Mouse (Mus musculus): ENCODE data around the gene Ndufaf1. TPM values are rescaled to one million over a fixed set of nuclear protein-coding genes. Genes with fewer than 3 reads are reported as not detected.
"Not testable (repeated sequence)": the region's sequence is repeated elsewhere in the genome, so short reads cannot be mapped to it uniquely, and the experiment has no call there.

The Ndufaf1 gene
- total RNA-seq (2014; fragmentation: Nextera tagmentation) (30.0 and 30.7 TPM in 2 replicates), total RNA-seq (2017) (22.1 and 23.6 TPM in 2 replicates)

GRCm38 (mm10) chr2:119662220-119663182 is at the start of gene Ndufaf1:
TSS of gene Ndufaf1 (minus strand) at chr2:119662827.
- peak; percentile 86 for ATAC-seq (replicated peaks; ENCODE audit: poor library complexity, severe bottlenecking)

GRCm38 (mm10) chr2:119710011-119710410 is 47.4 kb upstream of the Ndufaf1 start:
- ATAC-seq (replicated peaks; ENCODE audit: poor library complexity, severe bottlenecking): no peak

- no peak for ATAC-seq (replicated peaks; ENCODE audit: poor library complexity, severe bottlenecking)
These were observed 45.0 kb upstream of the Ndufaf1 start for GRCm38 (mm10) chr2:119707676-119708075.

- ATAC-seq (replicated peaks; ENCODE audit: poor library complexity, severe bottlenecking): no peak
These were observed 40.5 kb upstream of the Ndufaf1 start for GRCm38 (mm10) chr2:119703171-119703570.

GRCm38 (mm10) chr2:119699962-119700361 is 37.3 kb upstream of the Ndufaf1 start:
- ATAC-seq (replicated peaks; ENCODE audit: poor library complexity, severe bottlenecking): no peak

- peak; percentile 98 for ATAC-seq (replicated peaks; ENCODE audit: poor library complexity, severe bottlenecking)
These were observed 35.8 kb upstream of the Ndufaf1 start for GRCm38 (mm10) chr2:119698472-119698871.

- ATAC-seq (replicated peaks; ENCODE audit: poor library complexity, severe bottlenecking): no peak
These were observed 33.5 kb upstream of the Ndufaf1 start for GRCm38 (mm10) chr2:119696111-119696510.

GRCm38 (mm10) chr2:119694826-119695225 is 32.2 kb upstream of the Ndufaf1 start:
- no peak for ATAC-seq (replicated peaks; ENCODE audit: poor library complexity, severe bottlenecking)

- no peak for ATAC-seq (replicated peaks; ENCODE audit: poor library complexity, severe bottlenecking)
These were observed 29.5 kb upstream of the Ndufaf1 start for GRCm38 (mm10) chr2:119692003-119692701.

- ATAC-seq (replicated peaks; ENCODE audit: poor library complexity, severe bottlenecking): no peak
These were observed 21.1 kb upstream of the Ndufaf1 start for GRCm38 (mm10) chr2:119683706-119684105.

- ATAC-seq (replicated peaks; ENCODE audit: poor library complexity, severe bottlenecking): no peak
These were observed 13.2 kb upstream of the Ndufaf1 start for GRCm38 (mm10) chr2:119675831-119676230.

GRCm38 (mm10) chr2:119675215-119675784 is 12.7 kb upstream of the Ndufaf1 start:
- ATAC-seq (replicated peaks; ENCODE audit: poor library complexity, severe bottlenecking): peak; percentile 73

GRCm38 (mm10) chr2:119674525-119675214 is 12.0 kb upstream of the Ndufaf1 start, which contains the start of gene Rtf1:
TSS of gene Rtf1 (plus strand) at chr2:119675068.
- ATAC-seq (replicated peaks; ENCODE audit: poor library complexity, severe bottlenecking): peak; percentile 94

- ATAC-seq (replicated peaks; ENCODE audit: poor library complexity, severe bottlenecking): no peak
These were observed 6.4 kb upstream of the Ndufaf1 start for GRCm38 (mm10) chr2:119669010-119669409.

- ATAC-seq (replicated peaks; ENCODE audit: poor library complexity, severe bottlenecking): not testable (repeated sequence)
These were observed 3.1 kb upstream of the Ndufaf1 start for GRCm38 (mm10) chr2:119665744-119666143.

GRCm38 (mm10) chr2:119644254-119644653 is 18.4 kb downstream of the Ndufaf1 start:
- no peak for ATAC-seq (replicated peaks; ENCODE audit: poor library complexity, severe bottlenecking)

- no peak for ATAC-seq (replicated peaks; ENCODE audit: poor library complexity, severe bottlenecking)
These were observed 21.3 kb downstream of the Ndufaf1 start for GRCm38 (mm10) chr2:119641214-119641912.

- ATAC-seq (replicated peaks; ENCODE audit: poor library complexity, severe bottlenecking): no peak
These were observed 25.8 kb downstream of the Ndufaf1 start for GRCm38 (mm10) chr2:119636781-119637180.

- ATAC-seq (replicated peaks; ENCODE audit: poor library complexity, severe bottlenecking): no peak
These were observed 41.3 kb downstream of the Ndufaf1 start for GRCm38 (mm10) chr2:119621302-119621701.
